Mouse (Mus musculus) hindbrain, postnatal 0 days (tissue): Measurements from ENCODE around the gene Ica1l. TPM values are rescaled to one million over a fixed set of nuclear protein-coding genes. Genes with fewer than 3 reads are reported as not detected.

Experiments
- ATAC-seq: fragments of 200-750 bp; cut with Nextera tagmentation; 2 replicates; pipeline ENCODE4 v1.8.0; 2017; ENCODE audit warnings: mild to moderate bottlenecking, moderate TSS enrichment, moderate library complexity
- DNase-seq: peaks from one replicate; pipeline ENCODE4 v3.0.0-alpha.2; 2015; ENCODE audit warnings: low spot score
- H3K27ac ChIP-seq: fragments of 300-500 bp; sonication (generic); 2 replicates; pipeline ENCODE4 v1.5.1; 2014; ENCODE audit warnings: mild to moderate bottlenecking
- H3K27me3 ChIP-seq: fragments of 300-500 bp; sonication (generic); 2 replicates; pipeline ENCODE4 v1.6.1; 2014; ENCODE audit warnings: low read length, mixed read lengths; ENCODE audit not compliant: insufficient read depth
- H3K36me3 ChIP-seq: fragments of 300-500 bp; sonication (generic); 2 replicates; pipeline ENCODE4 v1.6.1; 2014; ENCODE audit warnings: low read length, mixed read lengths; ENCODE audit not compliant: insufficient read depth
- H3K4me1 ChIP-seq: fragments of 300-500 bp; sonication (generic); 2 replicates; pipeline ENCODE4 v1.6.1; 2014; ENCODE audit warnings: antibody characterized with exemption, low read length, mixed read lengths; ENCODE audit not compliant: insufficient read depth
- H3K4me2 ChIP-seq: fragments of 300-500 bp; sonication (generic); 2 replicates; pipeline ENCODE4 v1.6.1; 2014; ENCODE audit warnings: low read depth, mild to moderate bottlenecking, low read length, moderate library complexity, mixed read lengths
- H3K4me3 ChIP-seq: fragments of 300-500 bp; sonication (generic); 2 replicates; pipeline ENCODE4 v1.5.1; 2014; ENCODE audit warnings: low read length
- H3K9ac ChIP-seq: fragments of 300-500 bp; sonication (generic); replicated peaks from 2 replicates; pipeline ENCODE4 v1.6.1; 2014; ENCODE audit warnings: mild to moderate bottlenecking, low read length, moderate library complexity, mixed read lengths
- H3K9me3 ChIP-seq: fragments of 300-500 bp; sonication (generic); 2 replicates; pipeline ENCODE4 v1.6.1; 2016; ENCODE audit warnings: low read length, mixed read lengths
- CTCF ChIP-seq: IDR thresholded peaks from 2 replicates; pipeline ENCODE4 v1.5.1; 2016; ENCODE audit warnings: antibody characterized with exemption, control low read depth, low read depth
- WGBS: fragments of 180-500 bp; shearing (Covaris S2); extraction: QIAGEN DNeasy Blood & Tissue Kit; methylation state at CpG from one replicate; pipeline ENCODE4 v1.1.7; 2014; 5-methylcytosine and 5-hydroxymethylcytosine counted together
- polyA plus RNA-seq: library from polyadenylated mRNA; unstranded; fragments of >200 nt; fragmentation: Nextera tagmentation; extraction: Ambion mirVana; gene quantifications from 2 replicates; pipeline ENCODE4 v1.2.1, GENCODE M21; 2015
- total RNA-seq: library from RNA; depleted of rRNA; stranded (reverse); fragments of >200 nt; gene quantifications from 2 replicates; pipeline ENCODE4 v1.2.3, GENCODE M21; 2014; rRNA removed

Gene Ica1l
- total and polyA plus RNA-seq, 2 experiments from 2014 or later, result 52.0 to 61.3 TPM

GRCm38 (mm10) chr1:59942057-59942790 is 100.8 kb downstream of the Ica1l start:
- no peaks in the 10 kb centered on the region for H3K27me3 ChIP-seq
- H3K4me2 ChIP-seq, result no peak overlapping the region
- DNase-seq, result no peak
- H3K9ac ChIP-seq, result no peak overlapping the region
- no peaks in the 10 kb centered on the region for H3K9me3 ChIP-seq
- no peak for TF ChIP-seq CTCF
- H3K36me3 ChIP-seq, result no peaks in the 10 kb centered on the region
- H3K27ac ChIP-seq, result no peak overlapping the region
- 80% methylated on average over 6 of the region's 6 CpGs for WGBS
- H3K4me1 ChIP-seq, result no peaks in the 10 kb centered on the region
- no peak overlapping the region for H3K4me3 ChIP-seq
- ATAC-seq, result no peak

- no peaks in the 10 kb centered on the region for H3K4me1 ChIP-seq
- no peak overlapping the region for H3K27ac ChIP-seq
- WGBS, result 100% methylated on average over 1 of the region's 1 CpGs
- H3K36me3 ChIP-seq, result no peaks in the 10 kb centered on the region
- H3K9ac ChIP-seq, result no peak overlapping the region
- no peak overlapping the region for H3K4me2 ChIP-seq
- no peaks in the 10 kb centered on the region for H3K9me3 ChIP-seq
- no peak overlapping the region for H3K4me3 ChIP-seq
- H3K27me3 ChIP-seq, result no peaks in the 10 kb centered on the region
- TF ChIP-seq CTCF, result no peak
- DNase-seq, result no peak
- no peak for ATAC-seq
Measured at GRCm38 (mm10) chr1:59941063-59941462, 101.9 kb downstream of the Ica1l start.

- no peak overlapping the region for H3K4me3 ChIP-seq
- no peak for DNase-seq
- no peaks in the 10 kb centered on the region for H3K9me3 ChIP-seq
- H3K27ac ChIP-seq, result no peak overlapping the region
- H3K4me2 ChIP-seq, result no peak overlapping the region
- H3K9ac ChIP-seq, result no peak overlapping the region
- H3K27me3 ChIP-seq, result no peaks in the 10 kb centered on the region
- no peak for ATAC-seq
- H3K4me1 ChIP-seq, result no peaks in the 10 kb centered on the region
- no peak for TF ChIP-seq CTCF
- 76% methylated on average over 2 of the region's 2 CpGs for WGBS
- no peaks in the 10 kb centered on the region for H3K36me3 ChIP-seq
Measured at GRCm38 (mm10) chr1:59932991-59933390, 110.0 kb downstream of the Ica1l start.

Other genes starting within 250 kb of the Ica1l start
- gene Fam117b, start 130.2 kb downstream of the Ica1l start, total RNA-seq, result 44.5 and 53.0 TPM in 2 replicates
- 26.1 and 30.1 TPM in 2 replicates for gene Fam117b, start 130.2 kb downstream of the Ica1l start, polyA plus RNA-seq
- 12.3 and 14.1 TPM in 2 replicates for gene Carf, start 55.1 kb upstream of the Ica1l start, total RNA-seq
- 7.9 and 8.0 TPM in 2 replicates for gene Carf, start 55.1 kb upstream of the Ica1l start, polyA plus RNA-seq
- gene Wdr12, start 55.5 kb upstream of the Ica1l start, total RNA-seq, result 11.0 and 15.8 TPM in 2 replicates
- 44.9 and 46.9 TPM in 2 replicates for gene Wdr12, start 55.5 kb upstream of the Ica1l start, polyA plus RNA-seq
- 16.1 and 25.6 TPM in 2 replicates for gene Nbeal1, start 137.4 kb upstream of the Ica1l start, total RNA-seq
- gene Nbeal1, start 137.4 kb upstream of the Ica1l start, polyA plus RNA-seq, result 4.5 and 5.0 TPM in 2 replicates